Mouse (Mus musculus) layer of hippocampus, adult 18-20 months (tissue): ENCODE data around the gene Myoc. TPM values are rescaled to one million over a fixed set of nuclear protein-coding genes. Genes with fewer than 3 reads are reported as not detected.

Experiments
- DNase-seq, 2 experiments: peaks; one replicate each; pipeline ENCODE4 v3.0.0; 2022; ENCODE audit warnings: low spot score in 2 of 2
- microRNA-seq, 2 experiments: library from miRNA; unstranded; fragments of <30 nt; microRNA quantifications; one replicate each; pipeline ENCODE4 v1.2.0; 2021
- total RNA-seq, 2 experiments: library from RNA; stranded (reverse); gene quantifications; 2 replicates each; pipeline ENCODE4 v1.2.3; 2021

The Myoc gene
- total RNA-seq, 2 experiments from 2014 or later, result 2.6 to 4.0 TPM

DNA sequence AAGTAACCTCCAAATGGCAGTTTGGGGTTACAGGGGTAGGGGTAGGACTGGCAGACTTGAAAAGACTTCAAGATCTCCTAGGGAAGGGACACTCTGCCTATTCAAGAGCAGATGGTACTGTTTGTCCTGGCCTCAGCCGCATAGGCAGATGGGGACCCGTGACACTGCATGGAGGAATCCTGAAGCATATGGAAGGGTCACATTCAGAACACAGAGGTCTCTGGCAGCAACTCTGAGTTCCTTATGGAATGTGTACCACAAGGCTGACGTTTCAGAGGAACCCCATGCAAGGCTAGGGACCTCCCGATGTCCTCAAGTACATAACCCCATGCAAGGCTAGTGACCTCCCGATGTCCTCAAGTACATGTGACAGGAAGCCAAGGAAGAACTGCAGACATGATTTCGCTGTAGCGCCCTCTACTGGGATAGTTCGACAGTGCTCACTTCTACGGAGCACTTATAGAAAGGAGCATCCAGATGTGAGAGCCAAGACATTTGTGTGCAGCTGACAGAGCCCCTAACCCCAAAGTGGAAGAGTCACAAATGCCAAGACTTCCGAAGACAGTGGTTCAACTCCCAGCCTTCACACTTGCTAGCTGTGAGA lies 7.2 kb downstream of the Myoc start:
- no peak for DNase-seq

DNA sequence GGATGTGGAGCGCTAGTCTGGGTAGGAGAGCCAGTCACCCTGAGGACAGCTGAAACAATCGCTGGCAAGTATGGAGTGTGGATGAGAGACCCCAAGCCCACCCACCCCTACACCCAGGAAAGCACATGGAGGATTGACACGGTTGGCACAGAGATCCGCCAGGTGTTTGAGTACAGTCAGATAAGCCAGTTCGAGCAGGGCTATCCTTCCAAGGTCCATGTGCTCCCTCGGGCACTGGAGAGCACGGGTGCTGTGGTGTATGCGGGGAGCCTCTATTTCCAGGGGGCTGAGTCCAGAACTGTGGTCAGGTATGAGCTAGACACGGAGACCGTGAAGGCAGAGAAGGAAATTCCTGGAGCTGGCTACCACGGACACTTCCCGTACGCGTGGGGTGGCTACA lies 9.5 kb downstream of the Myoc start:
- DNase-seq, result no peak

DNA sequence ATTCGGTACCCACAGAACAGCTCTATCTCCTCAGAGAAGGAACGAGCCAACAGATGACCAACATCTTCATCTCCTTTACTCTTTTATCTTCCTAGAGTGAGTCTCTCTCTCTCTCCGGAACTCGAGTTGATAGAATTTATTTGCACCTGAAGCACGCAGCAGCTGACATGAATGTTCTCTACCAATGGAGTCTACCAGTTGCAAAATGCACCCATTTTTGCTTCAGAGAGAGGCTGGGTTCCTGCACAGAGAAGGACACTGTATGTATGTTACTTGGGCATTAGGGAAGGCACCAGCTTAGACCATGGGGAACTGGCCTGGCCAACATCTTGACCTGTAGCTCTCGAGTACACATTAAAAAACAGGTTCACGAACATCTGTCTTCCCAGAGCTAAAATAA lies 19.2 kb downstream of the Myoc start, which contains the start of gene Myocos:
Gene Myocos, minus strand, starts transcription at position 101 of the 400 bp plus-strand sequence.
- DNase-seq, result no peak

DNA sequence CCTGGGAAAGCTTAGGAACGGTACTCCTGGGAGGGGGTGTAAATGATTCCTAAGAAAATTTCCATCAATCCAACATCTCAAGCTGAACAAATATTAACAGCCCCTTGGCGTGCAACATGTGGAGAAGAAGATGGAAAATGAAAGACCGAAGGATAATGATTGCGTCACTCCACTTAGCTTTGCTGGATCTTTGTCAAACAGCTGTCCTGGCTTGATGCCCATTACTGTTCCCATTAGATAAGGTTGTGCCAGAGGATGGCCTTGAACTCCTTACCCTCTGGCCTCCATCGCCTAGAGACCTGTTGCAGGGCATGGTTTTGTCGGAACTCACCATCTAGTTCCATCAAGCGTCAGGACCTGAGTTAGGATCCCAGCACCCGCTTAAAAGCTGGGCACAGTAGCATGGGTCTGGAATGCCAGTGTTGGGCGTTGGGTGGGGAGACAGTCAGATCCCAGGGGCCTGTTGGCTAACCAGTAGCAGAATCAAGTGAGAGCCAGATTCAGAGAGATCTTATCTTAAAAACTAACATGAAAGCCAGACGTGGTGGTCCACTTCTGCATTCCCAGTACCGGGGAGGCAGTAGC lies 21.4 kb downstream of the Myoc start:
- DNase-seq, result no peak

DNA sequence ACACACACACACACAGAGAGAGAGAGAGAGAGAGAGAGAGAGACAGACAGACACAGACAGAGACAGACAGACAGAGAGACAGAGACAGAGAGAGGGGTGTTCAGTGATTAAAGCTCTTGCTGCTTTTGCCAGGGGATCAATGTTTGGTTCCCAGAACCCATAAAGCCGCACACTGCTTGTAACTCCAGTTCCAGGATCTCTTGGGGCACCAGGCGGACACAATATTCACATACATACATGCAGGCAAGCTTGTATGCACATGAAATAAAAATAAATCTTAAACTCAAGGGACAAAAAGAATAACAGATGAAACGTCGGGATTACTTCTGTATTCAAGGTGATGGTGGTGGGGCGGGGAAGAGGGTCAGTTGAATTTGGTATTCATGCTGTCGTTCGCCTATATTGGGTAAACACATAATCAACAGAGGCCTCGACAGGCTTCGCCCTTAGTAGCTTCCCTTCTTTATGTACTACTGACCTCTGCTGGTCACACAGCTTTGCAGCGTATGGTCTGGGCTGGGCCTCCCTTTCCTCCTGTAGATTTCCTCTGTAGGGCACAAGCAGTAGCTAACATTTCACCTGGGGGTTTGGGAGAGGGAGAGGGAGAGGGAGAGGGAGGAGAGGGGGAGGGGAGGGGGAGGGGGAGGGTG lies 26.0 kb downstream of the Myoc start:
- DNase-seq, result peak; percentile 43 to 85

DNA sequence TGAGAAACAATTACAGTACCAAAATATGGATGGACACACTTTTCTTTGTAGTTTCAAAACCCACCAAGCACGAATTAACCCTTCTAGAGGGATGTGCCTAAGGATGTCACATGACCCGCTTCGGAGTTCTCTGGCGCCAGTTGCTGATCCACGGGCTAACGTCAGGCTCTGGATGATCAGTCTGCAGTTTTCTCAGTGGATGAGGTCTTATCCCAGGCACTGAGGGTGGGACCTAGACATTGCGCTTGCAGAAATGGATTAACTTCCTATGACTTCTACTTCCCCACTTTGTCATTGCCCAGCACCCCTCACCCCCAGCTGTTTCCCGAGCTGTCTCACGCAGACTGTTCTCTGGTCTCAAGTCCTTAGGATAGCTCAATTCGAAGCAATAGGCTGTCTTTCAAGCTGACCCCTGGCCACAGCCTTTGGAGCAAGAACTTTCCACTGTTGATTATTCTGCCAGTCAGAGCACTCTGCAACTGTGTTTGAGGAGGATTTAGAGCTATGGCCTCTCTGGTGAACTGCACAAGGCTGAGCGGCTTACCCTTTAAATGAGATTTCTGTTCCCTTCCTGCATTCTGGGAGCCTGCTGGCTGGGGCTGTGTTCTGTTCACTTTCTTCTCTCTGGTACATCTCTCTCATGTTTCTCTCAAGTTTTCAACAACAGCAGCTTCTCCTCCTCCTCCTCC lies 26.7 kb downstream of the Myoc start:
- no peak for DNase-seq

DNA sequence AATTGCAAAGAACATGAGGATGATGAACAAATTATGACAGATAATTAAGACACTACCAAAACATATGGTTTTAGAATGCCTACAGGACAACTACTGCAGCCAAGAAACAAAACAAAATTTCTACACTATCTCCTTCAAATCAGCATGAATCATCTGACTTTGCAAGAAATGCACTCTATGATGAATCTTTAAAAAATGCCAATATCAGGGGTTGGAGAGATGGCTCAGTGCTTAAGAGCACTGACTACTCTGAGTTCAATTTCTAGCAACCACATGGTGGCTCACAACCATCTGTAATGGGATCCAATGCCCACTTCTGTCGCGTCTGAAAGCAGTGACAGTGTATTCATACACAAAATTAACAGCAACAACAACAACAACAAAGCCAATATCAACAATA lies 54.8 kb downstream of the Myoc start:
- DNase-seq, result no peak

DNA sequence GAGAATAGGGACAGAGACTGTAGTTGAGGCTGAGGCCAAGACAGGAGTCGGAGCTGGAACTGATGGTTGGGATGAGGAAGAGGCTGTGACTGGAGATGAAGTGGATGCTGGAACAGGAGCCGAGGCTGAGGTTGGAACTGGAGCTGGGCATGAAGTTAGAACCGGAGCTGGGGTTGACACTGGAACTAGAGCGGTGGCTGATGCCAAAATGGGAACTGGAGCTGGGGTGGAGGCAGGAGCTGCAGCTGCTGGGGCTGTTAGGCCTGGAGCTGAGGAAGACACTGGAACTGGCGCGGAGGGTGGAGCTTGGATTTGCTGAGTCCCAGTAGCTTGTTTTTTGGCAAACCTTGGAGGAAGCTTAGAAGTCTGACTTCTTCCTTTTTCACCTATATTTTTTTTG lies 58.9 kb downstream of the Myoc start:
- DNase-seq, result no peak

Small RNA genes lying within 50 kb of the gene (microRNA-seq; reads per million reads assigned to microRNA genes)
- 0.20 to 0.74 reads per million in 2 experiments for gene Gm27616

Other genes starting within 250 kb of the Myoc start
- 10 to 100 TPM; 80.5 to 80.9 TPM for gene Dnm3, start 161.1 kb upstream of the Myoc start, total RNA-seq
- 10 to 100 TPM; 11.4 to 13.0 TPM for gene Mettl13, start 90.6 kb upstream of the Myoc start, total RNA-seq
- gene Vamp4, start 68.6 kb upstream of the Myoc start, total RNA-seq, result 100 to 1,000 TPM; 103 to 109 TPM
- not detected for gene Myocos, start 19.1 kb downstream of the Myoc start, total RNA-seq
- 100 to 1,000 TPM; 184 to 186 TPM for gene Prrc2c, start 101.4 kb downstream of the Myoc start, total RNA-seq
- not detected for gene Fmo4, start 174.8 kb downstream of the Myoc start, total RNA-seq
- 1 to 10 TPM; 7.3 to 8.6 TPM for gene Fmo1, start 227.5 kb downstream of the Myoc start, total RNA-seq